Mouse (Mus musculus): ENCODE measurements around the gene 1600015I10Rik.

GRCm38 (mm10) chr6:48979616-48980015 is 49.9 kb downstream of the 1600015I10Rik start:
- no peak for TF ChIP-seq CTCF (conservative IDR thresholded peaks at IDR 0.05; ENCODE audit: insufficient read depth, insufficient read length, low read depth, low read length)
- TF ChIP-seq POLR2A (IDR thresholded peaks at IDR 0.05; ENCODE audit: low read depth, low read length), result no peak
